Mouse (Mus musculus) C2C12 (cell line): ENCODE results near the gene Ptges3. TPM values are rescaled to one million over a fixed set of nuclear protein-coding genes. Genes with fewer than 3 reads are reported as not detected.
"Not testable (repeated sequence)": the region's sequence is repeated elsewhere in the genome, so short reads cannot be mapped to it uniquely, and the experiment has no call there.

ENCODE experiments used
- H3K27me3 ChIP-seq: one replicate; pipeline ENCODE4 v1.6.1; 2011; ENCODE audit not compliant: control insufficient read depth, insufficient read depth, insufficient read length
- H3K36me3 ChIP-seq: one replicate; pipeline ENCODE4 v1.6.1; 2011; ENCODE audit not compliant: control insufficient read depth, insufficient read depth
- H3K4me3 ChIP-seq: one replicate; pipeline ENCODE4 v1.5.1; 2011; ENCODE audit warnings: mild to moderate bottlenecking, control low read depth; ENCODE audit not compliant: poor library complexity, insufficient read depth, severe bottlenecking
- H3K79me2 ChIP-seq: one replicate; pipeline ENCODE4 v1.6.1; 2011; ENCODE audit not compliant: control insufficient read depth, insufficient read depth
- H3K79me3 ChIP-seq: one replicate; pipeline ENCODE4 v1.6.1; 2011; ENCODE audit warnings: low read depth, control low read depth
- H3ac ChIP-seq: one replicate; pipeline ENCODE3; 2011; ENCODE audit warnings: low read depth; ENCODE audit not compliant: control insufficient read depth, insufficient read length
- CEBPB ChIP-seq: IDR thresholded peaks from one replicate; pipeline ENCODE4 v1.6.1; 2011; ENCODE audit warnings: low read depth, mild to moderate bottlenecking, control low read depth, moderate library complexity
- CTCF ChIP-seq: IDR thresholded peaks from one replicate; pipeline ENCODE4 v1.5.1; 2011; ENCODE audit not compliant: control insufficient read depth, insufficient read depth, insufficient read length
- FOSL1 ChIP-seq: IDR thresholded peaks from one replicate; pipeline ENCODE4 v1.8.0; 2011; ENCODE audit warnings: mild to moderate bottlenecking, low read length; ENCODE audit not compliant: poor library complexity, insufficient read depth, severe bottlenecking
- MAX ChIP-seq: IDR thresholded peaks from one replicate; pipeline ENCODE4 v1.6.1; 2011; ENCODE audit warnings: mild to moderate bottlenecking, control low read depth
- MYOD1 ChIP-seq: IDR thresholded peaks from one replicate; pipeline ENCODE4 v1.6.1; 2011; ENCODE audit warnings: low read depth; ENCODE audit not compliant: control insufficient read depth, insufficient read length
- MYOG ChIP-seq: IDR thresholded peaks from one replicate; pipeline ENCODE4 v1.6.1; 2011; ENCODE audit not compliant: control insufficient read depth, insufficient read length; ENCODE audit errors: extremely low read depth
- USF1 ChIP-seq: IDR thresholded peaks from one replicate; pipeline ENCODE4 v1.6.1; 2011; ENCODE audit warnings: low read depth, mild to moderate bottlenecking, control low read depth, moderate library complexity
- polyA plus RNA-seq: library from polyadenylated mRNA; unstranded; fragments of >200 nt; fragmentation: generic; extraction: Trizol; gene quantifications from one replicate; pipeline ENCODE4 v1.2.1, GENCODE M21; 2012; ENCODE audit warnings: missing spikeins

Ptges3 gene
- polyA plus RNA-seq, 1 experiment, result 133 TPM

- Histone ChIP-seq H3ac (peak overlapping the region; percentile 74), H3K79me2 (peaks cover 40% of the 10 kb centered on the region), H3K36me3 (peaks cover 46% of the 10 kb centered on the region), H3K27me3 (no peaks in the 10 kb centered on the region), H3K79me3 (peaks cover 38% of the 10 kb centered on the region), H3K4me3 (peak overlapping the region; percentile 46)
- TF ChIP-seq MAX (no peak), CEBPB (no peak), MYOG (no peak), MYOD1 (no peak), CTCF (no peak), FOSL1 (no peak), USF1 (no peak)
These were observed 23.2 kb downstream of the Ptges3 start for GRCm38 (mm10) chr10:128081807-128082476.

GRCm38 (mm10) chr10:128082477-128082808 lies 23.7 kb downstream of the Ptges3 start:
- no peaks in the 10 kb centered on the region for H3K27me3 ChIP-seq
- peak overlapping the region; percentile 46 for H3K4me3 ChIP-seq
- TF ChIP-seq MYOG (no peak), CTCF (no peak), FOSL1 (no peak), USF1 (no peak), CEBPB (no peak), MYOD1 (no peak)
- peaks cover 38% of the 10 kb centered on the region for H3K79me3 ChIP-seq
- H3K36me3 ChIP-seq, result peaks cover 46% of the 10 kb centered on the region
- H3K79me2 ChIP-seq, result peaks cover 45% of the 10 kb centered on the region
- H3ac ChIP-seq, result peak overlapping the region; percentile 74

DNA sequence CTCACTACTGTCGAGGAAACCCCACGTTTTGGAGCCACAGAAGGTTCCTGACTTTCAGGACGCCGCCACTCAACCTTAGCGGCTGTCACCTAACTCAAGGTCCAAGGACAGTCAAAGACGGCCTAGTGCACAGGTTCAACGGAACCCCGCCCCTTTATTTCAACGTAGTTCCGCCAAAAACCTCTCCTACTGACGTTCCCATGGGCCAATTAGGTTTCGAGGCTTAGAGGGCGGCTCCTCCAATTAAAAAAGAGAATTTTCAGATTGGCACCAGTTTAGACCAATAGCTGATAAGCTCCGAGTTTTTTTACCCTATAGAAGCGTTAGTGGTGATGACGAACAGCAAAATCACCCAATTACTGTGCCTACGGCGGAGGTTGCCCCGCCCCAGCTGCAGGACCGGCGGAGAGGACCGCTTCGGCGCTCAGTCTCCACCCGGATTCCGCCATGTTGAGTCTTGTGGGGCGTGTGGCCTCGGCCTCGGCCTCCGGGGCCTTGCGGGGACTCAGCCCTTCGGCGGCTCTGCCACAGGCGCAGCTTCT lies 24.2 kb downstream of the Ptges3 start, which contains the start of gene Atp5b:
Atp5b (plus strand) TSS at position 394 of the 542 bp plus-strand sequence.
- Histone ChIP-seq H3K36me3 (peaks cover 46% of the 10 kb centered on the region), H3K79me3 (peaks cover 40% of the 10 kb centered on the region), H3K27me3 (no peaks in the 10 kb centered on the region), H3K79me2 (peaks cover 50% of the 10 kb centered on the region), H3ac (peak within 1 kb of the TSS; percentile 98), H3K4me3 (peak within 1 kb of the TSS; percentile 96)
- TF ChIP-seq FOSL1 (no peak), MAX (peak; percentile 58)

GRCm38 (mm10) chr10:128083688-128084087 lies 24.9 kb downstream of the Ptges3 start:
- H3K36me3 ChIP-seq, result peaks cover 51% of the 10 kb centered on the region
- H3ac ChIP-seq, result peak overlapping the region; percentile 98
- peaks cover 43% of the 10 kb centered on the region for H3K79me3 ChIP-seq
- peaks cover 57% of the 10 kb centered on the region for H3K79me2 ChIP-seq
- TF ChIP-seq CTCF, result no peak
- TF ChIP-seq USF1, result no peak
- no peak for TF ChIP-seq MYOD1
- peak; percentile 1 for TF ChIP-seq MAX
- TF ChIP-seq MYOG, result no peak
- no peak for TF ChIP-seq FOSL1
- no peaks in the 10 kb centered on the region for H3K27me3 ChIP-seq
- peak overlapping the region; percentile 96 for H3K4me3 ChIP-seq

GRCm38 (mm10) chr10:128084160-128084559 lies 25.4 kb downstream of the Ptges3 start:
- H3K79me2 ChIP-seq, result peaks cover 57% of the 10 kb centered on the region
- H3K79me3 ChIP-seq, result peaks cover 43% of the 10 kb centered on the region
- H3K27me3 ChIP-seq, result no peaks in the 10 kb centered on the region
- peak overlapping the region; percentile 96 for H3K4me3 ChIP-seq
- peak overlapping the region; percentile 98 for H3ac ChIP-seq
- H3K36me3 ChIP-seq, result peaks cover 56% of the 10 kb centered on the region
- TF ChIP-seq CTCF (no peak), MYOD1 (no peak), MAX (no peak), FOSL1 (no peak), MYOG (no peak), CEBPB (no peak), USF1 (no peak)

DNA sequence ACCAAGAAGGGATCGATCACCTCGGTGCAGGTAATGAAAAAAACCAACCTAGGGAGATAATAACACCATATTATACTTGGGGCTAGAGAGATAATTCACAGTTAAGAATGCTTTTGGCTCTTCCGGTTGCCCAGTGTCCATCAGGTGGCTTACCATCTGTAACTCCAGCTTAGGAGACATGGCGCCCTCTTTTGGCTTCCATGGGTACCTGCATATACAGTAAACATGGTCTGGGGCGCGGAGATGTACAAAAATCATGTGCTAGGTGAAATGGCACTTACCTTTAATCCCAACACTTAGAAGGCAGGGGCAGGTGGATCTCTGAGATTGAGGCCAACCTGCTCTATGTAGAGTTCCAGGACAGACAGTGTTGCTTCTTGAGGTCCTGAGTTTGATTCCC lies 27.6 kb downstream of the Ptges3 start:
- Histone ChIP-seq H3K79me2 (peaks cover 57% of the 10 kb centered on the region), H3K27me3 (no peaks in the 10 kb centered on the region), H3K79me3 (peaks cover 43% of the 10 kb centered on the region), H3K36me3 (peaks cover 72% of the 10 kb centered on the region), H3K4me3 (no peak overlapping the region), H3ac (no peak overlapping the region)
- TF ChIP-seq FOSL1, result no peak
- TF ChIP-seq CTCF, result peak; percentile 16

DNA sequence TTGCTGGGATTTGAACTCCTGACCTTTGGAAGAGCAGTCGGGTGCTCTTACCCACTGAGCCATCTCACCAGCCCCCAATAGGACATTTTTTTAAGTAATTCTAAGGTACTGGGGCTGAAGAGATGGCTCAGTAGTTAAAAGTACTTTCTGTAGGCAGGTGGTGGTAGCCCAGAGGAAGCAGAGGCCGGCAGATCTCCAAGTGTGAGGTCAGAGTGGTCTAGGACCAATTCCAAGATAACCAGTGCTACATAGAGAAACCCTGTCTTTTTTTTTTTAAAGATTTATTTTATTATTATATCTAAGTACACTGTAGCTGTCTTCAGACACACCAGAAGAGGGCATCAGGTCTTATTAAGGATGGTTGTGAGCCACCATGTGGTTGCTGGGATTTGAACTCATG lies 28.5 kb downstream of the Ptges3 start:
- H3K79me3 ChIP-seq, result peaks cover 43% of the 10 kb centered on the region
- not testable (repeated sequence) for H3K27me3 ChIP-seq, H3K4me3 ChIP-seq, H3ac ChIP-seq
- H3K36me3 ChIP-seq, result peaks cover 72% of the 10 kb centered on the region
- H3K79me2 ChIP-seq, result peaks cover 57% of the 10 kb centered on the region
